Mouse (Mus musculus): ENCODE measurements at regions not wholly inside any gene's neighbourhood (a gene's known extent, or its start where the extent isn't known, plus 50 kb on each side); places are given as distances from the start of the nearest gene placed in this dataset.

GRCm38 (mm10) chr14:17347286-17347685 lies 312.8 kb upstream of the Thrb start:
- H3K4me3 ChIP-seq (ENCODE audit: low read depth, low read length) = no peak overlapping the region
- WGBS = 79% methylated on average over 2 of the region's 2 CpGs

GRCm38 (mm10) chr14:17352324-17353037 lies 307.6 kb upstream of the Thrb start:
- 74% methylated on average over 4 of the region's 4 CpGs for WGBS
- TF ChIP-seq CTCF (IDR thresholded peaks at IDR 0.05; ENCODE audit: low read depth) = no peak
- no peak overlapping the region for H3K27ac ChIP-seq (ENCODE audit: low read depth, low read length)
- H3K4me3 ChIP-seq (ENCODE audit: low read depth, low read length) = no peak overlapping the region
- no peak for ATAC-seq
- no peak overlapping the region for H3K9ac ChIP-seq (ENCODE audit: low read depth, low read length)
- H3K9me3 ChIP-seq (ENCODE audit: control insufficient read depth) = no peaks in the 10 kb centered on the region
- H3K36me3 ChIP-seq (ENCODE audit: control insufficient read depth, insufficient read depth) = no peaks in the 10 kb centered on the region
- no peaks in the 10 kb centered on the region for H3K27me3 ChIP-seq (replicated peaks; ENCODE audit: control insufficient read depth, insufficient read depth, low read length)
- no peak overlapping the region for H3K4me2 ChIP-seq (replicated peaks; ENCODE audit: low read depth)
- H3K4me1 ChIP-seq (replicated peaks; ENCODE audit: control insufficient read depth, insufficient read depth, low read length) = no peaks in the 10 kb centered on the region

More at GRCm38 (mm10) chr14:17347286-17347685, 312.8 kb upstream of the Thrb start:
- TF ChIP-seq CTCF (IDR thresholded peaks at IDR 0.05; ENCODE audit: low read depth) = no peak
- Histone ChIP-seq H3K4me2 (replicated peaks; ENCODE audit: low read depth) (no peak overlapping the region), H3K9me3 (ENCODE audit: control insufficient read depth) (no peaks in the 10 kb centered on the region), H3K4me1 (replicated peaks; ENCODE audit: control insufficient read depth, insufficient read depth, low read length) (no peaks in the 10 kb centered on the region), H3K9ac (ENCODE audit: low read depth, low read length) (no peak overlapping the region), H3K27me3 (replicated peaks; ENCODE audit: control insufficient read depth, insufficient read depth, low read length) (no peaks in the 10 kb centered on the region), H3K27ac (ENCODE audit: low read depth, low read length) (no peak overlapping the region), H3K36me3 (ENCODE audit: control insufficient read depth, insufficient read depth) (no peaks in the 10 kb centered on the region)
- no peak for ATAC-seq

- ATAC-seq = no peak
- H3K4me3 ChIP-seq (ENCODE audit: low read depth, low read length) = no peak overlapping the region
- TF ChIP-seq CTCF (IDR thresholded peaks at IDR 0.05; ENCODE audit: low read depth) = no peak
Measured at GRCm38 (mm10) chr14:17361910-17362309, 298.2 kb upstream of the Thrb start.

GRCm38 (mm10) chr14:17402751-17403479 lies 257.1 kb upstream of the Thrb start:
- Histone ChIP-seq H3K27me3 (replicated peaks; ENCODE audit: control insufficient read depth, insufficient read depth, low read length) (no peaks in the 10 kb centered on the region), H3K4me3 (ENCODE audit: low read depth, low read length) (no peak overlapping the region), H3K9me3 (ENCODE audit: control insufficient read depth) (no peaks in the 10 kb centered on the region), H3K4me2 (replicated peaks; ENCODE audit: low read depth) (no peak overlapping the region), H3K36me3 (ENCODE audit: control insufficient read depth, insufficient read depth) (no peaks in the 10 kb centered on the region), H3K4me1 (replicated peaks; ENCODE audit: control insufficient read depth, insufficient read depth, low read length) (no peaks in the 10 kb centered on the region), H3K27ac (ENCODE audit: low read depth, low read length) (no peak overlapping the region), H3K9ac (ENCODE audit: low read depth, low read length) (no peak overlapping the region)
- WGBS = 43% methylated on average over 7 of the region's 7 CpGs
- ATAC-seq = no peak
- TF ChIP-seq CTCF (IDR thresholded peaks at IDR 0.05; ENCODE audit: low read depth) = peak; percentile 87

More at GRCm38 (mm10) chr14:17361910-17362309, 298.2 kb upstream of the Thrb start:
- Histone ChIP-seq H3K9me3 (ENCODE audit: control insufficient read depth) (no peaks in the 10 kb centered on the region), H3K36me3 (ENCODE audit: control insufficient read depth, insufficient read depth) (no peaks in the 10 kb centered on the region), H3K4me2 (replicated peaks; ENCODE audit: low read depth) (no peak overlapping the region), H3K27me3 (replicated peaks; ENCODE audit: control insufficient read depth, insufficient read depth, low read length) (no peaks in the 10 kb centered on the region), H3K4me1 (replicated peaks; ENCODE audit: control insufficient read depth, insufficient read depth, low read length) (no peaks in the 10 kb centered on the region), H3K9ac (ENCODE audit: low read depth, low read length) (no peak overlapping the region), H3K27ac (ENCODE audit: low read depth, low read length) (no peak overlapping the region)

GRCm38 (mm10) chr14:17405551-17406336 lies 254.3 kb upstream of the Thrb start:
- no peak overlapping the region for H3K4me2 ChIP-seq (replicated peaks; ENCODE audit: low read depth)
- no peaks in the 10 kb centered on the region for H3K27me3 ChIP-seq (replicated peaks; ENCODE audit: control insufficient read depth, insufficient read depth, low read length)
- H3K9ac ChIP-seq (ENCODE audit: low read depth, low read length) = no peak overlapping the region
- H3K4me3 ChIP-seq (ENCODE audit: low read depth, low read length) = no peak overlapping the region
- no peaks in the 10 kb centered on the region for H3K4me1 ChIP-seq (replicated peaks; ENCODE audit: control insufficient read depth, insufficient read depth, low read length)
- no peak for ATAC-seq
- 61% methylated on average over 2 of the region's 2 CpGs for WGBS
- TF ChIP-seq CTCF (IDR thresholded peaks at IDR 0.05; ENCODE audit: low read depth) = peak; percentile 80
- H3K36me3 ChIP-seq (ENCODE audit: control insufficient read depth, insufficient read depth) = no peaks in the 10 kb centered on the region
- H3K9me3 ChIP-seq (ENCODE audit: control insufficient read depth) = no peaks in the 10 kb centered on the region
- no peak overlapping the region for H3K27ac ChIP-seq (ENCODE audit: low read depth, low read length)

GRCm38 (mm10) chr14:17406879-17407278 lies 253.2 kb upstream of the Thrb start:
- no peak overlapping the region for H3K4me2 ChIP-seq (replicated peaks; ENCODE audit: low read depth)
- no peak overlapping the region for H3K4me3 ChIP-seq (ENCODE audit: low read depth, low read length)
- H3K27ac ChIP-seq (ENCODE audit: low read depth, low read length) = no peak overlapping the region
- peak; percentile 57 for ATAC-seq
- TF ChIP-seq CTCF (IDR thresholded peaks at IDR 0.05; ENCODE audit: low read depth) = no peak
- H3K36me3 ChIP-seq (ENCODE audit: control insufficient read depth, insufficient read depth) = no peaks in the 10 kb centered on the region
- H3K9ac ChIP-seq (ENCODE audit: low read depth, low read length) = no peak overlapping the region
- no peaks in the 10 kb centered on the region for H3K9me3 ChIP-seq (ENCODE audit: control insufficient read depth)
- H3K27me3 ChIP-seq (replicated peaks; ENCODE audit: control insufficient read depth, insufficient read depth, low read length) = no peaks in the 10 kb centered on the region
- H3K4me1 ChIP-seq (replicated peaks; ENCODE audit: control insufficient read depth, insufficient read depth, low read length) = no peaks in the 10 kb centered on the region
